Mouse (Mus musculus) layer of hippocampus, adult 11-12 months (tissue): ENCODE measurements around the gene Vti1a.

Experiments
- DNase-seq: peaks from one replicate; pipeline ENCODE4 v3.0.0; 2022; ENCODE audit warnings: low spot score

The Vti1a gene

DNA sequence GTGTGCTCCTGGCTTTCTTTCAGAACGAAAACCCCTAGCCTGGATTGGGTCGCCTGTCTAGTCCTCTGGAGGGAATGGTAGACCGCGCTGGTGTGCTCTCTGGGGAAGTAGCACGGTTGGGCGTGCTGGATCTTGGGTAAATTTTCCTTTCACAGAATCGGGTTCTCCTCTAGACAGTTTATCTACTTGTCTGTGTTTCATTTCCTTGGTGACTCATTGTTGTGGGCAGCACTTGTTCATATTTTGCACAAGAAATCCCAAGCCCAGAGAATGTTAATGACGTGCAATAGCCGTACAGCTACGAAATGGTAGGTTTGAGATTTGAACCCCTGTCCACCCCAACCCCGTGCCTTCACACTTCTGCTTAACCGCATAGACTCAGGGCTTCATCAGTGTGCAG, 145.9 kb downstream of the Vti1a start:
- DNase-seq = no peak

- no peak for DNase-seq
Observed at GRCm38 (mm10) chr19:55463670-55464069, 147.6 kb downstream of the Vti1a start.

DNA sequence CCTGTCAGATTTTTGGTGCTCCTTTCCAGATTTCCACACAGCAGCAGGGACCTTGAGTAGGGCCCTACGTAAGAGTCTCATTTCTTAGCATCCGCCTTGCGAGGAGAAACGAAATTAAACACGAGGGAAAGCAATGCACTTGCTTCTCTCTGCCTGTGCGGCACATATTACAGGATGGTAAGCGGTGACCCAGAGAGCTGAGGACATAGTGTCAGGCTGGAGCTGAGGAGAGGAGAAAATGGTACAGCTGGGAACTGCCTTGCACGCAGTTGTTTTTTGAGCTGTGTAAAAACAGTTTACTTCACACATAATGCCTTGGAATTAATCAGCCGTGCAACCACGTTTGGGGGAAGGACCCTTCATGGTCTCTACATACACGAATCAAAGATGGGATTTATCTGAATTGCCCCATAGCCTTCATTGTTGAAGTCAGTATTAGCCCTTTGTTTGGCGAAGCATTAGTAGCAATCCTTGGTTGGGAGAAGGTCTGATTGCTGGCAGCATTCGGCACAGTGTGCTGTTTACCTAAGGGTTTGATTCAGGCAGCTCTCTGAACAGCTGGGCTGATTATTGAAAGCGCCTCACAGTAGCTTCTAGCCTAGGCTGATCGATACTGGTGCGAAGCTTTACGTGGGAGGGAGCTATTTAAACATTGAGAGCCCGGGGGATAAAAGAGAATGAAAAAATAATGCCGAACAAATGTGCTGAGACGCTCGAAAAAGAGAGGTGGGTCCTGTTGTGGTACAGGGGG, 153.4 kb downstream of the Vti1a start:
- DNase-seq = peak; percentile 16

- DNase-seq = no peak
Observed at GRCm38 (mm10) chr19:55472582-55472981, 156.5 kb downstream of the Vti1a start.

GRCm38 (mm10) chr19:55474225-55474624, 158.1 kb downstream of the Vti1a start:
- DNase-seq = no peak

DNA sequence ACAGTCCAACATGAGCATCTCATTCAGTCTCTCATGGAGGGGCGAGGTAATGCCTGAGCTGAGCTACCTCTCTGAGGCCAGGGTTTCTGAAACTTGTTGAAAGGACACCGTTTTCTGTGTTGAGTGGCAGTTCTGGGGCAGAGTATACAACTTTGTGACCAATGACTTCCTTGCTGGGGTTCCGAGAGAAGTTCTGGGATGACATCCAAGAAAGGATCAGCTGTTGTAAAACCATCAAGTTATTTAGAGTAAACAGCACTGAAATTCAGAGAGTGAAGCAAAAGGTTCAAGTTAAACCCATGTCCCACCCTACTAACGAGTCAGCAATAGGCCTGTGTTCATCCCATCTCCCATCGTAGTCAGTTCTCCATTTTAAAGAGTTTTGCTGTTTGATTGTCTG, 164.4 kb downstream of the Vti1a start:
- DNase-seq = no peak

DNA sequence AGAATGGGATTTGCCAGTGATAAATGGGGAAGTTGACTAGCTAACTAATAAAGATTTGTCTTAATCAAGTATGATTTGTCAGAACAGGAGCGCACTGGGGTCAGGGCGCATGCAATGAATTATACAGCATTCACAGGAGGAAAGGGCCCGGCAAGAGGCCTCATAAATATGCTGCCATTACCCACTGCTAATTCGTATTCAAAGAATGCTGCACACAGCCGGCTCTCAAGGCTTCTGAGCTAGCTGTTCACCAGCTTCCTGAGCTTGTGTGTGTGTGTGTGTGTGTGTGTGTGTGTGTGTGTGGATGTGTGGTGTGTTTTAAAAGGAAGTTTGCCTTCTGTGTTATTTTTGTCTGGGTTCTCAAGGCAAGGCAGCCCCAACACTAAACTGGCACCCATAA, 165.2 kb downstream of the Vti1a start:
- no peak for DNase-seq

- no peak for DNase-seq
Observed at GRCm38 (mm10) chr19:55483526-55483925, 167.4 kb downstream of the Vti1a start.

DNA sequence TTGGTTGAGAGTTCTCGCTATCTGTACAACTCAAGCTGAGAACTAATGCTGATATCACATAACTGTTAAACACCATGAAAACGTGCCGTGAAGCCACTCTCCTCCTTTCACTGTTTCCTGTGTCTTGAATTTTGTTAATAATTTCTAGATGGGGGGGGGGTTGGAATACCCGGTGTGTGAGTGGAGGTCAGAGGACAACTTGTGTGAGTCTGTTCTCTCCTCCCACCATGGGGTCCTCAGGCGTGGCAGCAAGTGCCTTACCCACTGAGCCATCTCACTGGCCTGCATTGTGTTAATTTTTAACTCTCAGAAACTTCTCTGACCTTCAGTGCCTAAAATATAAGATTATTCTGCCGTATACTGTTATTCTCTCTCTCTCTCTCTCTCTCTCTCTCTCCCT, 168.5 kb downstream of the Vti1a start:
- no peak for DNase-seq

DNA sequence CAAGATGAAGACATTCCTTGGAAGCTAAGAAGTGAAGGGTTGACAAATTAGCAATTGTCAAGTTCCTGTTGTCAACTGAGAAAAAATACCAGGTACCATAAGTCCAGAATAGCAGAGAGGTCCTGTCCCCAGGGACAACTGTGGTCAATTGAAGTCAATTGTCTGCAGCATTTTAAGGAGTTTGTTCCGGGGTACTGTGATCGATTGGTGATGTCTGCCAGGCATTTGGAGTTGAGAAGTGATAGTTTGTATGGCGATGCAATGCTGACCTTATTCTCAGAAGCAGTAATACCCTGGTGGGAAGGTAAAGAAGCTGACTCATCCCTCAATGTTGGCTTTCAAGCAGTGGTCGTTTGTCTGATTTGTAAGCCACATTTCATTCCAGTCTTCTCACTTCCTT, 170.4 kb downstream of the Vti1a start:
- DNase-seq = no peak

GRCm38 (mm10) chr19:55491126-55492076, 175.3 kb downstream of the Vti1a start:
- DNase-seq = no peak

- DNase-seq = no peak
Observed at GRCm38 (mm10) chr19:55496333-55496732, 180.2 kb downstream of the Vti1a start.

DNA sequence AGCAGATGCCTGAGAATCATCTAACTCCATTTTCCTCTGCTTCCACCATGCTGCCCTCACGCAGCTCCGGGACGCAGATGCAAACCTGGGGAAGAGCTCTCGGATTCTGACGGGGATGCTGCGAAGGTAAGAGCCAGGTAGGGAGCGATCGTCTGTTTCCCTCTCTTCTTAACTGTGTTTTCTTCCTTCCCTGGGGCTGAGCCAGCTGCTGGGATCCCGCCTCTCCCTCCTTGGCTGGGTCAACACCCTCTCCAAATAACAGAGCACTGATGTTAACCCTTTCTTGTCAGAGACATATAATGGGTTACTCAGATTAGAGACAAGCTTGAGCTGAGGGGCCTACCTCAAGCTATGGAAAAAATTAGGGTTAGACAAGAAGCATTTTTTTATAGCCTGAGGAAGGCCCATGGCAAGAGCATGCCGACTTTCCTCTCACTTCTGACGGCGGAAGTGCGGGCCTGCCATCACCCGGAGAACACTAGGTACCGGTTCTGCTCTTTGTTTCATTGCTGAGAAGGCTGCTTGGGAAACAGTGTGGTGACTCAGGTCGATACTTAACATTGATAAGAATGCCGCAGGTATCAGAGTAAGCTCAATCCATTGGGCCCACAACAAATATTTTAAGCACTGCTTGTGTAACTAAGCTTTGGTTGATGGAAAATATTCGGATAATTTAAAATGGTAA, 183.2 kb downstream of the Vti1a start:
- no peak for DNase-seq

- DNase-seq = no peak
Observed at GRCm38 (mm10) chr19:55501985-55502384, 185.9 kb downstream of the Vti1a start.

- DNase-seq = no peak
Observed at GRCm38 (mm10) chr19:55503771-55504170, 187.7 kb downstream of the Vti1a start.

GRCm38 (mm10) chr19:55507748-55508147, 191.7 kb downstream of the Vti1a start:
- no peak for DNase-seq

DNA sequence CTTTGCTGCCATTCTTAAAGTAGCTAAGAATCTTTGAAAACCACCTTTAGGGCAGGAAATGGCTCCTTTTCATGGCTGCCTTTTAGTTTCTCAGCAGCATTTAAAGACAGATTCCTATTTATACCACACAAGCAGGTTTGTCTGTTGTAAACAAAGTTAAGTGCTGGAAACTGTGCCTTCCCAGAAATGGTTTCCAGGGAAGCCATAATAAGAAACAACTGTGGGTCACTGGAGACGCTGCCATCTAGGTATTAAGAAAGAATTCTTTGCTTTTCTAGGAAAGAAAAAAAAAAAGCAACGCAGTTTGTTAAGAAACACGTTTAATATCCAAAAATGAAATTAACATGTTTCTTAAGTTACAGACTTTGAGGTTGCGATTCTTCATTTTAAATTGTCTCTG, 192.1 kb downstream of the Vti1a start:
- no peak for DNase-seq

DNA sequence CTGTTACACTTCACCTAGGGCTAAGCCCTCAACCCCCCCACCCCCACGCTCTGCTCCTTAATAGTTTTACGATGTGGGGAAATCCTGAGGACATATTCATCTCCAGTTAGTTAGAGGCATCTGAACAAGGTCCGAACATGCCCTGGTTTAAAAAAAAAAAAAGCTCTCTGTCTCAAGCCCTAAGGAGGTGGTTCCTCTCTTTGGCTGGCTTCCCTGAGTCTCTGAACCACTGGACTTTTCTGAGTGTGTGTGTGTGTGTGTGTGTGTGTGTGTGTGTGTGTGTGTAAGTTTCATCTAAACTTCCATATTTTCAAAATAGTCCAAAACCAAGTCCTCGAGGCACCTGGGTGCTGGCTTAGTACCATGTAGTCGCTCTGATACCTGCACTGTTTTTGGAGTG, 192.9 kb downstream of the Vti1a start:
- no peak for DNase-seq

- DNase-seq = peak; percentile 56
Observed at GRCm38 (mm10) chr19:55509618-55510017, 193.5 kb downstream of the Vti1a start.

GRCm38 (mm10) chr19:55513941-55514340, 197.8 kb downstream of the Vti1a start:
- DNase-seq = no peak

GRCm38 (mm10) chr19:55520236-55520635, 204.1 kb downstream of the Vti1a start:
- DNase-seq = no peak

- peak; percentile 31 for DNase-seq
Observed at GRCm38 (mm10) chr19:55523340-55523739, 207.2 kb downstream of the Vti1a start.

DNA sequence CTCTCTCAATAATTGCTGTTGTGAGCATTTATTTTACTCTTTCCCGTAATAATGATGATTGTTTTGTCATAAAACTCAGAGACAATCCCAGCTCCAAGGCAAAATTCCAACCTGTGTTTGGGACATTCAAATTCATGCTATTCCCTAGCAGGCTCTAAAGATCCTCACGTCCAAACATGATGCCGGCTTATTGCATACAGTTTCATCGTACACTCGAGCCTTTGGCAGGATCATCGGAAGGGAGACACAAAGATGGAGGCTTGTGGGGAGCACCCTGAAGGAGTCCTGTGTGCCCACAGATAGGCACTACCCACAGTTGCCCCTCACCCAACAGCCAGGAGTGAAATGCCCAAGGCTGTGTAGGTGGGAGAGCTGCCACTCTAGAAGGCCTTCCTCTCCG, 208.3 kb downstream of the Vti1a start:
- DNase-seq = no peak
